Mouse (Mus musculus) liver, embryonic 14.5 days (tissue): ENCODE data around the gene Tmem44. TPM values are rescaled to one million over a fixed set of nuclear protein-coding genes. Genes with fewer than 3 reads are reported as not detected.

ENCODE experiments used
- ATAC-seq: fragments of 200-750 bp; cut with Nextera tagmentation; 2 replicates; pipeline ENCODE4 v1.8.0; 2017; ENCODE audit warnings: moderate number of reproducible peaks, mild to moderate bottlenecking, moderate library complexity; ENCODE audit not compliant: insufficient read depth
- DNase-seq, 3 experiments: peaks; one replicate each; pipeline ENCODE4 v3.0.0-alpha.2; 2012 to 2013; ENCODE audit warnings: low read depth in 3 of 3, low spot score in 3 of 3
- H3K27ac ChIP-seq: fragments of 300-500 bp; sonication (generic); 2 replicates; pipeline ENCODE4 v1.5.1; 2014; ENCODE audit warnings: moderate library complexity, mild to moderate bottlenecking, control low read depth, inconsistent platforms
- H3K27me3 ChIP-seq: fragments of 300-500 bp; sonication (generic); 2 replicates; pipeline ENCODE4 v1.6.1; 2014; ENCODE audit warnings: mild to moderate bottlenecking, low read length, moderate library complexity; ENCODE audit not compliant: control insufficient read depth, insufficient read depth
- H3K36me3 ChIP-seq: fragments of 300-500 bp; sonication (generic); replicated peaks from 2 replicates; pipeline ENCODE4 v1.6.1; 2014; ENCODE audit warnings: low read depth; ENCODE audit not compliant: control insufficient read depth, insufficient read depth
- H3K4me1 ChIP-seq, 2 experiments: fragments of 200-500 bp in 1 of 2; fragments of 300-500 bp in 1 of 2; sonication (generic) in 1 of 2; replicated peaks; 2 replicates each; pipeline ENCODE4 v1.6.1; 2012 to 2014; ENCODE audit warnings: antibody characterized with exemption in 1 of 2, inconsistent platforms in 1 of 2, low read length in 1 of 2; ENCODE audit not compliant: control insufficient read depth in 2 of 2, insufficient read depth in 2 of 2
- H3K4me2 ChIP-seq: fragments of 300-500 bp; sonication (generic); 2 replicates; pipeline ENCODE4 v1.6.1; 2014; ENCODE audit warnings: low read depth, mild to moderate bottlenecking, control low read depth, moderate library complexity
- H3K4me3 ChIP-seq, 2 experiments: fragments of 200-500 bp in 1 of 2; fragments of 300-500 bp in 1 of 2; sonication (generic) in 1 of 2; 2 replicates each; pipeline ENCODE4 v1.5.1; 2012 to 2014; ENCODE audit warnings: low read depth in 2 of 2, low read length in 2 of 2, mild to moderate bottlenecking in 2 of 2, control low read depth in 1 of 2, inconsistent platforms in 1 of 2, moderate library complexity in 1 of 2; ENCODE audit not compliant: insufficient read depth in 1 of 2
- H3K9ac ChIP-seq: fragments of 300-500 bp; sonication (generic); replicated peaks from 2 replicates; pipeline ENCODE4 v1.6.1; 2014; ENCODE audit warnings: mild to moderate bottlenecking, control low read depth, moderate library complexity
- H3K9me3 ChIP-seq: fragments of 300-500 bp; sonication (generic); 2 replicates; pipeline ENCODE4 v1.6.1; 2016; ENCODE audit warnings: low read length, mixed read lengths; ENCODE audit not compliant: control insufficient read depth
- CTCF ChIP-seq: IDR thresholded peaks from 2 replicates; pipeline ENCODE4 v1.5.1; 2016; ENCODE audit warnings: antibody characterized with exemption, low read depth, control low read depth
- EP300 ChIP-seq: IDR thresholded peaks from 2 replicates; pipeline ENCODE4 v1.6.1; 2016; ENCODE audit warnings: antibody characterized with exemption, low read depth
- WGBS: fragments of 180-500 bp; shearing (Covaris S2); extraction: QIAGEN DNeasy Blood & Tissue Kit; methylation state at CpG from one replicate; pipeline ENCODE4 v1.1.7; 2014; ENCODE audit not compliant: insufficient replicate concordance; 5-methylcytosine and 5-hydroxymethylcytosine counted together
- polyA plus RNA-seq, 2 experiments: library from polyadenylated mRNA; depleted of rRNA in 1 of 2; stranded (reverse) in 1 of 2; unstranded in 1 of 2; fragments of >200 nt; fragmentation: Nextera tagmentation in 1 of 2; extraction: Ambion mirVana in 1 of 2; gene quantifications; 2 replicates each; pipeline versions ENCODE4 v1.2.1 to v1.2.3; 2012 to 2014

Gene Tmem44
- polyA plus RNA-seq, 2 experiments = 0.46 to 0.85 TPM

- Histone ChIP-seq H3K4me2 (no peak overlapping the region), H3K36me3 (no peaks in the 10 kb centered on the region), H3K27ac (no peak overlapping the region), H3K4me1 (no peaks in the 10 kb centered on the region), H3K9me3 (no peaks in the 10 kb centered on the region), H3K9ac (no peak overlapping the region), H3K4me3 (no peak overlapping the region), H3K27me3 (no peaks in the 10 kb centered on the region; the same call in 1 of the 2 replicates)
- no peak for TF ChIP-seq EP300
- ATAC-seq (no peak), DNase-seq (no peak)
- WGBS = 40% methylated on average over 2 of the region's 2 CpGs
Measured at GRCm38 (mm10) chr16:30490791-30491190, 59.9 kb downstream of the Tmem44 start.

- no peak for ATAC-seq
- TF ChIP-seq EP300 (no peak), CTCF (no peak)
- no peak for DNase-seq
- H3K4me2 ChIP-seq = no peak overlapping the region
- H3K4me1 ChIP-seq = no peaks in the 10 kb centered on the region
- no peak overlapping the region for H3K4me3 ChIP-seq
- H3K27me3 ChIP-seq = no peaks in the 10 kb centered on the region; the same call in 1 of the 2 replicates
- no peaks in the 10 kb centered on the region for H3K9me3 ChIP-seq
- no peak overlapping the region for H3K9ac ChIP-seq
- H3K27ac ChIP-seq = no peak overlapping the region
- WGBS = 57% methylated on average over 4 of the region's 4 CpGs
- no peaks in the 10 kb centered on the region for H3K36me3 ChIP-seq
Measured at GRCm38 (mm10) chr16:30490316-30490715, 60.3 kb downstream of the Tmem44 start.

- TF ChIP-seq EP300 (no peak), CTCF (no peak)
- Histone ChIP-seq H3K4me3 (no peak overlapping the region), H3K4me2 (no peak overlapping the region), H3K9me3 (no peaks in the 10 kb centered on the region), H3K27me3 (no peaks in the 10 kb centered on the region; the same call in 1 of the 2 replicates), H3K36me3 (no peaks in the 10 kb centered on the region), H3K27ac (no peak overlapping the region), H3K4me1 (no peaks in the 10 kb centered on the region), H3K9ac (no peak overlapping the region)
- no peak for DNase-seq
- WGBS = 65% methylated on average over 4 of the region's 4 CpGs
- no peak for ATAC-seq
Measured at GRCm38 (mm10) chr16:30489662-30490061, 61.0 kb downstream of the Tmem44 start.

GRCm38 (mm10) chr16:30486498-30486897 lies 64.1 kb downstream of the Tmem44 start:
- WGBS = 50% methylated on average over 4 of the region's 4 CpGs
- H3K4me3 ChIP-seq = no peak overlapping the region
- no peak overlapping the region for H3K9ac ChIP-seq
- H3K27ac ChIP-seq = no peak overlapping the region
- H3K4me1 ChIP-seq = no peaks in the 10 kb centered on the region
- H3K9me3 ChIP-seq = no peaks in the 10 kb centered on the region
- TF ChIP-seq EP300 (no peak), CTCF (no peak)
- ATAC-seq (no peak), DNase-seq (no peak)
- H3K4me2 ChIP-seq = no peak overlapping the region
- H3K36me3 ChIP-seq = no peaks in the 10 kb centered on the region
- no peaks in the 10 kb centered on the region; the same call in 1 of the 2 replicates for H3K27me3 ChIP-seq

- no peak for ATAC-seq
- H3K9me3 ChIP-seq = no peaks in the 10 kb centered on the region
- WGBS = 75% methylated on average over 5 of the region's 5 CpGs
Measured at GRCm38 (mm10) chr16:30477791-30478190, 72.9 kb downstream of the Tmem44 start.

More at GRCm38 (mm10) chr16:30477791-30478190, 72.9 kb downstream of the Tmem44 start:
- TF ChIP-seq EP300 (no peak), CTCF (no peak)
- H3K4me3 ChIP-seq = no peak overlapping the region
- H3K27me3 ChIP-seq = no peaks in the 10 kb centered on the region
- H3K36me3 ChIP-seq = no peaks in the 10 kb centered on the region
- DNase-seq = no peak
- no peak overlapping the region for H3K4me2 ChIP-seq
- no peaks in the 10 kb centered on the region for H3K4me1 ChIP-seq
- no peak overlapping the region for H3K27ac ChIP-seq
- no peak overlapping the region for H3K9ac ChIP-seq
